Comparison of ENCODE assay signal across 33 mouse cellular contexts in genomic region chr15:68582177-68582576, GRCm38 (mm10).
"Had no signal": no experiment of that assay in that cellular context is flagged by ENCODE, and none has a peak within 500 bp of the region (broad histone marks: within the 10 kb centered on the region; RNA-seq: fewer than 3 reads in every experiment).

No protein-coding gene starts in this region.

- H3K27ac ChIP-seq: heart, embryonic 13.5 days; heart, embryonic 15.5 days; hindbrain, embryonic 10.5 days; hindbrain, embryonic 12.5 days; hindbrain, embryonic 13.5 days; hindbrain, embryonic 14.5 days; hindbrain, embryonic 15.5 days; hindbrain, postnatal 0 days; intestine, embryonic 15.5 days; kidney, embryonic 15.5 days; kidney, postnatal 0 days; layer of hippocampus, adult 2 months had no signal

- ATAC-seq: hindbrain, embryonic 16.5 days; hindbrain, postnatal 0 days; inflammation-experienced regulatory T-cells, adult 6 months; intestine, embryonic 15.5 days; intestine, embryonic 16.5 days; intestine, postnatal 0 days had no signal

- H3K4me3 ChIP-seq: heart, embryonic 12.5 days; heart, embryonic 13.5 days; heart, embryonic 15.5 days; hindbrain, embryonic 10.5 days; hindbrain, embryonic 12.5 days; hindbrain, embryonic 13.5 days; hindbrain, embryonic 15.5 days; intestine, embryonic 15.5 days; kidney, embryonic 15.5 days; layer of hippocampus, adult 2 months had no signal

- DNase-seq: heart, postnatal 10 days; heart, postnatal 14 days; heart, postnatal 36 days; heart, postnatal 4 days; kidney, adult 11 months; kidney, adult 18-20 months; kidney, adult 2 months; kidney, adult 8-10 months; kidney, adult 9 months; kidney, postnatal 10 days; kidney, postnatal 14 days; kidney, postnatal 25 days; kidney, postnatal 36 days; kidney, postnatal 4 days; layer of hippocampus, adult 9-11 months; layer of hippocampus, postnatal 36 days had no signal
